Mouse (Mus musculus) left cerebral cortex, postnatal 25 days (tissue): ENCODE measurements around the gene Cntnap5c. TPM values are rescaled to one million over a fixed set of nuclear protein-coding genes. Genes with fewer than 3 reads are reported as not detected.

ENCODE experiments used
- DNase-seq, 2 experiments: peaks; one replicate each; pipeline ENCODE4 v3.0.0; 2022; ENCODE audit warnings: low spot score in 2 of 2, mixed read lengths in 1 of 2
- intact Hi-C: fragments of 180-260 bp; cut with DNase I; formaldehyde crosslinking; loops from one replicate; pipeline ENCODE4 v1.15.1; 2025
- total RNA-seq, 2 experiments: library from RNA; stranded (reverse); gene quantifications; 2 replicates each; pipeline ENCODE4 v1.2.3; 2021

Cntnap5c gene
- total RNA-seq, 2 experiments from 2014 or later: 7.3 to 8.9 TPM

DNA sequence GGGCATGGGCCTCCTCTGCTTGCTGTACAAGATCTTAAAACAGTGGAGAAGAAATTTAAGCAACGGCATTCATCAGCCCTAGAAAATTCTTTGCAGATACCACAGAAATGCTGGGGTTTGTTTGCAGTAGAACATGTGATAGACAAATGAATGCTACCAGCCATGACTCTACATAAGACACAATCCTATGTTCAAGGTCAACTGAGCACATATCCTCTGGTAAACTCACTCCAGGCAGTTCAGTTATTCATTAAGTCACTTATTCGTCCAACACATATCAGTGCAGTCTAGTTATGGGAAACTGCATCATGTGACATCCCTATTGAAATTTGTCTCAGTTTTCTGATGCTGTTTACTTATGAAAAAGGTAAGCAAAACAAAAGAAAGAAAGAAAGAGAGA, 229.7 kb downstream of the Cntnap5c start:
- DNase-seq: no peak
- intact Hi-C loops: no loop called here

- intact Hi-C loops: no loop called here
- no peak for DNase-seq
Observed at GRCm38 (mm10) chr17:58002845-58003244, 233.5 kb downstream of the Cntnap5c start.

GRCm38 (mm10) chr17:58003322-58003721, 234.0 kb downstream of the Cntnap5c start:
- intact Hi-C loops: no loop called here
- no peak for DNase-seq

DNA sequence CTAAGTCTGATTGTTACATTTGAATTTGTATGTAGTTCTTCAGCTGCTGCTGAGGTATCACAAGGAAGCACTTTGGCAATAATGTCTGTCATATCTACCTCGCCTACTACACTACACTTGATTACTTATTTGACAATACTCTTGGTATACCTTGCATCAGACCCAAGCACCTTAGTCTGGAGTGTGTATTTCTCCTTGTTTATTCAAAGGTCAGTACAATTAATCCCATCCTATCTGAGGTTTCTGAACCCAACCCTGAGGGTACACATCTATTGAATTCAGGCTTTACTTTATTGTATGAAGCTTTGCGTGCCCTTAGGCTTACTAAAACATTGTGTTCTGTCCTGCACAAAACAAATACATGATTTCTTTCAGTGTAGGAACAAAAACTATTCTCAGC, 235.1 kb downstream of the Cntnap5c start:
- no peak for DNase-seq
- intact Hi-C loops: no loop called here

DNA sequence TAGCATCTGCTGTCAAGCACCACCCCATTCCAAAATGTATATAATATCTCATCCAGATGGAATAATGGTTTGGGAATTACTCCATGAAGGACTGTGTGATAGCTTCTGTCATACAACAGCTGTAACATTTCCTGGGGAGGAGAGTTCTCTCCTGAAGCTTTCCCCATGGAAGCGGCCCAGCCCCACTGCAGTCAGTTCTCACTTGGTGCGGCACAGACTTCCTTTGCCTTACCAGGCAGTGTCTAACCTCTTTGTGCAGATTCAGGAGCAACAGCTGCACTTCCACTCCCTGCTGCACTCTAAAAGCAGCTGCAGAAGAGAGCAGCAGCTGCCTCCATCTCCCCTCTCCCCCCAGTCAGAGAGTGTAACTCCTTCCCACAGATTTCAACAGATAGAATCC, 271.8 kb downstream of the Cntnap5c start:
- no peak for DNase-seq
- intact Hi-C loops: no loop called here

- intact Hi-C loops: no loop called here
- no peak for DNase-seq
Observed at GRCm38 (mm10) chr17:58045149-58045548, 275.8 kb downstream of the Cntnap5c start.

DNA sequence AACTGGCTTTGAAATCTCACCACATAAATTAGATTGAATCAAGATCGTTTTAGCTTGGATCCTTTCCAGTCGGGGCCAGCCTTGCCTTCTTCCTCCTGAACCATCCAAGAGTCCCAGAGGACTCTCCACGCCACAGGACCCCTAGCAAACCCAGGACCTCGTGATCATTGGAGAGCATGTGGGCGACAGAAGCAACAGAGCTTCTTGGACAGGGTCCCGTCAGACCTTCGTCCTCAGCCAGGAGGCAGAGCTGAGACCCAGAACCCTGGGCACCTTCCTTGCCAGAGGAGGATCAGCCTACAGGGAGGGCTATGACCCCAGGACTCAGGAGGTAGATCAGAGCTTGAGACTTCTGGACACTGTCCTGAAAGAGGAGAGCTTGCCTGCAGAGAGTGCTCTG, 300.5 kb downstream of the Cntnap5c start:
- DNase-seq: no peak
- intact Hi-C loops: no loop called here

GRCm38 (mm10) chr17:58082676-58083075, 313.3 kb downstream of the Cntnap5c start:
- intact Hi-C loops: no loop called here
- DNase-seq: peak in 1 of 2 experiments; percentile 23

GRCm38 (mm10) chr17:58104505-58104904, 335.1 kb downstream of the Cntnap5c start:
- intact Hi-C loops: no loop called here

GRCm38 (mm10) chr17:58107901-58108300, 338.5 kb downstream of the Cntnap5c start:
- intact Hi-C loops: no loop called here
- DNase-seq: no peak

More at GRCm38 (mm10) chr17:58104505-58104904, 335.1 kb downstream of the Cntnap5c start:
- DNase-seq: no peak

DNA sequence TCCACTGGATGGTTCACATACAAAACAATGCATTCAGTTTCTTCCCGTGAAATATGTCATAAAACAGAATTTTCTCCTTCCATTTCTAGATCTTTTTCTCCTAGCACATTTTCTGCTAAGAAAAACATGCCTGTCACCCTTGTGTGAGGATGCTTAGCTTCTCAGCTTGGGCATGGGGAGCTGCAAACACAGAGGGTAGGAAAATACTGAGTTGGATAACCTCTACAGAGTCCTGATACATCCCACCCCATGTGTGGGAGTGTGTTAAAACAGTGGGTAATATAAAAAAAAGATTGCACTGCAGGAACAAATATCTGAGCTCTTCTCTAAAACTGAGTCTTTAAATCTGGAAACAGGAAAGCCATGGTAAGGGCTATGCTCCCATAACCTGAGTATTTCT, 339.0 kb downstream of the Cntnap5c start:
- intact Hi-C loops: no loop called here
- peak; percentile 16 to 62 for DNase-seq

- DNase-seq: peak; percentile 66 to 92
- intact Hi-C loops: no loop called here
Observed at GRCm38 (mm10) chr17:58187171-58187570, 417.8 kb downstream of the Cntnap5c start.

- DNase-seq: no peak
- intact Hi-C loops: no loop called here
Observed at GRCm38 (mm10) chr17:58201148-58201547, 431.8 kb downstream of the Cntnap5c start.

DNA sequence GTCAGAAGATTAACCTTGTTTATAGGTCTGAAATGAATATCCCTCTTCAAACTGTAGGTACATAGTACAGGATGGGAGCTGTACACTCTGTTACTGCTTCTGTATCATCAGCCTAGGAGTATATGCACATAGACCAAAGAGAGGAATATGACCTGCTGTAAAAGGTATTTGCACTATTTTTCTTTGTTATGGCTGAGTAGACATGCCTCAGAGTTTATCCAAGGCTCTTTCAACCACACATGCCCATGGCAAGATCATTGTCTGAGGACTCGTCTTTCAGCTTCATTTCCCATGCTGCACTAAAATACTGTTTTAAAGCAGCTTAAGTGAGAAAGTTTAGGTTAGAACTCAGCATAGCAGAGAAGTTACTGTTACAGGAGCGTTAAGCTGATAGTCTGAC, 498.7 kb downstream of the Cntnap5c start:
- intact Hi-C loops: no loop called here
- DNase-seq: no peak

DNA sequence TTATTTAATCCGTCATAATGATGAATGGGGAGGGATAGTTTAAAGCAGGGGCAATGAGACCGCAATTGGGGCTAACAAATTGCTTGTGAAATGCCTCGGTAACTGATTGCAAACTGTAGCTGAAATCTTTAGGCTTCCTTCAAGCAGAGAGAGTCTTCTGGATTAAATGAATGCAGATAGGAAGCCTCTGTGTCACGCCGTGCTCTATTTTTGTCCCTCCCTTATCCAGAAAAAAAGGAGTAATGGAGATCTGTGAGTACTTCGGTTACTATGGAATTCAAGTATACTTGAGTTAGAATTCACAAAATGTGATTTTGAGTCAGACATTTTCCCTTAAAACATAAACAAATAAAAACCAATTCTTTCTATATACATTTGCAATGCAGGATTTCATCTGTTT, 581.9 kb downstream of the Cntnap5c start:
- peak in 1 of 2 experiments; percentile 35 for DNase-seq
- intact Hi-C loops: no loop called here

DNA sequence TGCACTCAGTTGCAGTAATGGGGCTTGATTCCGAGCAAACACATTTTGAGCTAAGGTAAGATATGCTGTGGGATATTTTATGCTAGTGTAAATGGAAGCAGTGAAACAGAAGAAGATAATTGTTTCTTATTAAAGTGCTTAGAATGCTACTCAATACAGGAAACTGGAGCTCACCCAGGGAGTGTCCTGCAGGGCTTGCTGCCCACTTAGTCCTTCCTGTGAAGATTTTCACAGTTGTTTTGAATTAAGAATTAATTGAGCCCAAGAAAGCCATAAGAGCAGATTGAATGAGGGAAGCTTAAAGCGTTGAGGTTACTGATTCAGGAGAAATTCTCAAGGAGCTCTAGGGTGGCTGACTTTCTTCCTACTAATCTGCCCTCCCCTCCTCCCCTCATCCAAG, 586.9 kb downstream of the Cntnap5c start:
- intact Hi-C loops: no loop called here
- DNase-seq: no peak

DNA sequence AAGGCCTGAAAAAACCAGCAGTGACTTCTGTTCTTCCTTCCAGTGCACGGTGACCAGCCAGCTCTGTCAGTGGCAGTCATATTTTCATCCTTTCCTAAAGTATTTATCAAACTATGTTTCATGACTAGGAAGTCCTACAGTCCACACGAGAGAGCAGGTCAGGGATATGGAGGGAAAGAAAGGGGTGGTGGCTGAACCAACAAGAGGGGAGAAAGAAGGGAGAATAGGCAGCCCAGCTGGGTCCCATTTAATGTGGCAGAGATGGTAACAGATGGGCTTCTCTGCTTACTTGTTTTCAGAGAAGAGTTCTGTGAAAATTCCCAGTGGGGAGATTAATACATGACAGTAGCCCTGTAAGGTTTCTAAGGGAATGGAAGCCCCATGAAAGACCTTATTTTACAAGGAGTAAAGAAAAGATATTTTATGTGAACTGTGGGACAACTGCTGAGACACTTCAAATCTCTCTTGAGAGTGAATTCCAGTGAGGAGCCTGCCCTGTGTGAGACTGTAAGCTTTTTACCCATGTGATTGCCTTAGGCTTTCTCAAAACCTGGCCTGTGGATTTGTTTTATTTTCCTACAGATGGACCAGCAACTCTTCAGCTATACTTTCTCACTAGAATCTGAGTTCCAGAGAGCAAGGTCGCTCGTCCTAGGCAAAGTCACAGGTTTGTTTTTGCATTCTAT, 594.4 kb downstream of the Cntnap5c start:
- no peak for DNase-seq
- intact Hi-C loops: no loop called here

GRCm38 (mm10) chr17:58370089-58370488, 600.7 kb downstream of the Cntnap5c start:
- DNase-seq: no peak
- intact Hi-C loops: no loop called here

DNA sequence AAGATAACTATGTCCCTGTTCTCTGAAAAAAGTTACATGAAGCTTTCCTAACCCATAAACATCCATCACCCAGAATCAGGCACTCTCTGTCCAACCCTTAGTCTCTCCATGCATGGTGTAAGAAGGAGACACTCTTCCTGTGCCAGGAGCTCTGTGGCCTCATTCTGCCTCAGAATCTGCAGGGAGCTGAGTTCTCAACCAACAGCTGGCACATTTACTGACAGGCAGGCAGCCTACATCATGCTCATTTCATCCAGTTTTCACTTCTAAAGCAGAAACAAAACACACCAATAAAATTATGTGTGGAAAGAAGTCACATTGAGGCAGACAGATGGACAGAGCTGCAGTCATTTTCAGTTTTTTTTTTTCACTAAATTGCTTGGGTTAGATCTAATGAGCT, 638.4 kb downstream of the Cntnap5c start:
- intact Hi-C loops: no loop called here
- peak in 1 of 2 experiments; percentile 9 for DNase-seq

GRCm38 (mm10) chr17:58408756-58409155, 639.4 kb downstream of the Cntnap5c start:
- DNase-seq: no peak

DNA sequence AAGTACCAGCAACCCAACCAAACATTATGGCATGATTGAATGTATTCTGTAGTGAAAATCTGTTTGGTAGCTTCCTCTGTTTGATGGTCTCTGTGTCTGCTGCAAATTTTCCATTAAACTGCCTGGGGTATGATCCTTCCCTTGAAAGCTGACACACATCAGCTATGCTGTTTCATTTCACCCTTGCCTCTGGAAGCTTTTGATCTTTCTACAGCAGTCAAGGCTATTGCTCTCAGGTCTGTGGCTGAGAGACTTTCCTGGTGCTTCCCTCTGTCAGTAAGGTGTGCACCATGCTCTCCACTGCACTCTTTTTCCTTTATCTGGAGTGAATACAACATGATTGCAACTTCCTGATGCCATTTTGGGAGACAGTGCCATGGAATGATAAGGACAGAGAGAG, 668.1 kb downstream of the Cntnap5c start:
- intact Hi-C loops: no loop called here
- no peak for DNase-seq

More at GRCm38 (mm10) chr17:58408756-58409155, 639.4 kb downstream of the Cntnap5c start:
- intact Hi-C loops: no loop called here
